Mouse (Mus musculus) heart, adult 9 months (tissue): ENCODE data around the gene Caap1.
A peak's percentile ranks its signal among the peaks of the same experiment; 100 is the strongest.

Experiments
- DNase-seq, 2 experiments: peaks; one replicate each; pipeline ENCODE4 v3.0.0; 2022; ENCODE audit warnings: low spot score in 2 of 2

Gene Caap1

DNA sequence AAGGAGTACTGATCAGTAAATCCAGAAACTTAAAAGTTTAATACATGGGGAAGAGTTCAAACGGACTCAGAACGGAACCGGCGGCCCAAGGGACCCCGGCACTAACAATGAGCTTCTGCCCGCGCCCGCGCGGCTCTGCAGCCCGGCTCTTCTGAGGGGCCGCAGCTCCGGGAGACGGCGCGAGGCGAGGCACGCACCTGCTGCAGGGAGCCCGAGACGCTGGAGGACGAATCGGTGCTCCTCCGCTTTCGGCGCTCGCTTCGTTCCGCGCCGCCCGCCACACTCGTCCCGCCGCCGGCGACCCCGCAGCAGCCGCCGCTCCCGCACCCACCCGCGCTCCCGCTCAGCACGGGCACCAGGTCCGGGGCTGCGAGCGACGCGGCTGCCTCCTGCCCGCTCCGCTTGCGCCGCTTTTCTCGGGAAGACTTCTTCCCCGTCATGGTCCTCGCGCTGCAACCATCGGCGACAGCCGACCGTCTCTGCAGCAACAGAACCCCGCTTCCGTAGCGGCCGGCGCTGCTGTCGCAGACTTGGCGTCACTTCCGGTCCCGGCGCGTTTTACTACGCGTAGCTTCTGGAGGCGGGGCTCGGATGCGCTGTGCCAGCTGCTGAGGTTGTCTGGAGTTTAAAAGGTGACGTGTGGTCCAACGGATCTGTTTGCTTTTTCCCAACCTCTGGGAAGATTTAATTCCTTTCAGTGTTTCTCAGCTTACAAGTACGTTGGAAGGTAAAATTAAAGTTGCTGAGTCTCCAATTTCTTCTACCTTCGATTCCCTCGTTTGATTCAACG is at the start of gene Caap1, which contains the start of gene Gm10306:
Gene Caap1, minus strand, starts transcription at position 532 of the 790 bp plus-strand sequence.
Gene Gm10306, plus strand, starts transcription at position 282 of the 790 bp plus-strand sequence.
- DNase-seq, result peak; percentile 81 to 87

DNA sequence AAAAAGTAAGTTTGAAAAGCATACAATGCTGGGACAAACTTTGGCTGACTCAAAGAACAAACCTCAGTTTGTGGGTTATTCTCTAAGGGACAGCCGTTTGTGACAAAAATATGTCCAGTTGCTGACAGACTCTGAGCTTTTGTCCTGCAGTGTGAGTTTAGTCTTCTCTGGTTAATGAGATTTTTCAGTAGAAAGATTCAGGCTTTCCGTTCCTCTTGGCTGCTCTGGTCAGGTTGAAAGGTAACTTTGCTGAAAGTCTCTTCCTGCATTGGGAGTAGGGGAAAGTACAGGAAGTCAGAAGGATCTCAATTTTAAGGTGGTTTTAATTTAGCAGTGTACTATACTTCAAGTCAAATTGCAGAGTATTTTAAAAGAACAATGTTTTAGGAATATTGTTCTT is 49.0 kb upstream of the Caap1 start:
- no peak for DNase-seq

DNA sequence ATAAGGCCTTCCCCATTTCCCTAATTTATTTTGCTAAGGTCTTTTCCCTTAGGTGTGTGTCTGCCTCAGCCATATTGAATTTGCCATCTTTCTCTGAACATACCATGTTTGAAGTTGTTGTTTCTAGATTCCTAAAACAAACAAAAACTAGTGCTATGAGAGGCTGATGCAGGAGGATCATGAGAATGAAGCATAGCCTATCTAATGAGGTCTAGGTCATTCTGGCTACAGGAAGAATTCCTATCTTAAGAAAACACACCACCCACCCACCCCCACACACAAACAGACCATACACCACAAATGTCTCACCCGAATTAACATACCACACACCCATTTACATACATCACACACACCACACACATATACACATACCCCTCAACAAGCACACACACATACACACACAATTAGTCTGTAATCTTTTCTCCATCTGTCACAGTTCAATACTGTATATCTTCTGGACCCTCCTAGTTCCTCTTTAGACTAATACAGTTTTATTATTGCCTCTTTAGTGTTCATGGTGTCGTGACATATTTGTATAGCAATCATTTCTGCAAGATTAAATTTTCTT is 47.9 kb upstream of the Caap1 start:
- no peak for DNase-seq

DNA sequence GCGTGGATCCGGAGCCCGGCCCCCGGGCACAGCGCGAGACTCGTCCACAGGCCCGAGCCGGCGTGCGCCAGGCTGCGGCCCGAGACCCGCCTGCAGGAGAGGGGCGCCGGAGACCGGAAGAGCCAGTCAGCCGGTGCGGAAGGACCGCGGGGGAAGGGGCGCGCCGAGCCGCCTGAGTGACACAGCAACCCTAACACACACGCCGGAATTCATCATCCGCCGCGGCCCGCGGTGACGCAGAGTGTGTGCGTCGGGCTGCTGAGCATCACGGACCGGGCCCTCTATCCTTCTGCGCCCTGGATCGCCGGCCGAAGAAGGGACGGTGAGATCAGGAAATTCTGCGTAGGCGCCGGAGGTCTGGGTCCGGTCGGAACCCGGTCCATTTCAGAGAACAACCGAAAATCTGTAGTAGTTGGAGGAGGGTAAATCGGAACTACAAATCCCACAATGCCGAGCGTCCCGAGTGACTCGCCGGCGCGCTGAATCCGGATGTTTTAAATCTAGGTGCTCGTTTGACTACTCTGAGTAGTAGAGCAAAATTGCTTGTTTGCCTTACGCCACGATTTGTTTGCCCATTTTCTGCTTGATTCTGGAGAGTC is 46.5 kb upstream of the Caap1 start, which contains the start of gene Plaa:
Gene Plaa, minus strand, starts transcription at position 214 of the 599 bp plus-strand sequence.
- peak; percentile 87 to 91 for DNase-seq

DNA sequence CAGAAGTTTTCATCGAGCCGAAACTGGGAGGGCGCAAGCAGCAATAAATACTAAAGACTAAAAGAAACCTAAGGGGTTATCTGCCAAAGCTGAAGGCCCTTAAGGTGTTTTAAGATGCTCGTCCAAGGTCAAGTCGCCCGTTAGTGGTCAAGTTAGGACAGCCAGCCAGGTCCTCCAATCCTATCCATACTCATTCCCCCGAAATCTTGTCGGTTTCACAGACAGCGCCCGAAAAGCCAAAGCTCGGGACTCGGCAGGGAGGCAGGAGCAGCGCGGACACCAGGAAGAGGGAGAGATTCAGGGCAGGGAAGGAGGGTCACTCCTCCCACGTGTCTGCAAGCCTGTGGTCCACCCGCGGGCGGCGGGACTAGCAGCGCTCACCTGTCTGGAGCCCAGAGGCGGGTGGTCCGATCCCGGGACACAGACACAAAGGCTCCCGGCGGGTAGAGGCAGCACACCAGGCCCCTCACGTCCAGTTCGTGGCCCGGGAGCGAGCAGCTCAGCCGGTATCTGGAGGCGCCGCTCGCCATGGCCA is 46.0 kb upstream of the Caap1 start:
- DNase-seq, result no peak

DNA sequence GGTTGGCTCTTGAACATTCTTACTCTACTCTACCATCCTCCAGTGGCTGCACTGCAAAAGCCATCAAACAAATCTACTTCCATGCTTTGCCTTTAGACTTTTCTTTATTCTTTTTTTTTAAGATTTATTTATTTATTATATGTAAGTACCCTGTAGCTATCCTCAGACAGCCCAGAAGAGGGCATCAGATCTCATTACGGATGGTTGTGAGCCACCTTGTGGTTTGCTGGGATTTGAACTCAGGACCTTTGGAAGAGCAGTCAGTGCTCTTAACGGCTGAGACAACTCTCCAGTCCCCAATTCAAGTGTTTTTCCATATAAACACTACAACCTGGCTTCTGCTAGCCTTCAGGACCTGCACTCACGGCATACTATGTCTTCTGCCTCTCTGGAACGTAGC is 44.8 kb upstream of the Caap1 start:
- DNase-seq, result no peak

DNA sequence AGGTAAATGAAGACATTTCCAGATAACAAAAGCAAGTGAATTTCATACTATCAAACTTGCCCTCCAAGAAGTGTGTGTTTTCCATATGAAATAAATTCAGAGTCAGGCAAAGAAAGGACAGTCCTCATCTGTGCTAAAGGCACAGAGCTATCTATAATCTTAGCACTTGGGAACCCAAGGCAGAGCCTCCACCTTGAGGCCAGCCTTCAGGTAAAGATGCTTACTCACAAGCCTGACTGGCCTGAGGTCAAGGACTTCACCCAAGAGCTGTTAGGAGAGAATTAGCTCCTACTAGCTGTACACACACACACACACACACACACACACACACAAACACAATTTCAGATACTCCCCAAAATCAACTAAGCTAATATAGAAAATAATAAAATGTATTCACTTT is 36.1 kb upstream of the Caap1 start:
- no peak for DNase-seq

DNA sequence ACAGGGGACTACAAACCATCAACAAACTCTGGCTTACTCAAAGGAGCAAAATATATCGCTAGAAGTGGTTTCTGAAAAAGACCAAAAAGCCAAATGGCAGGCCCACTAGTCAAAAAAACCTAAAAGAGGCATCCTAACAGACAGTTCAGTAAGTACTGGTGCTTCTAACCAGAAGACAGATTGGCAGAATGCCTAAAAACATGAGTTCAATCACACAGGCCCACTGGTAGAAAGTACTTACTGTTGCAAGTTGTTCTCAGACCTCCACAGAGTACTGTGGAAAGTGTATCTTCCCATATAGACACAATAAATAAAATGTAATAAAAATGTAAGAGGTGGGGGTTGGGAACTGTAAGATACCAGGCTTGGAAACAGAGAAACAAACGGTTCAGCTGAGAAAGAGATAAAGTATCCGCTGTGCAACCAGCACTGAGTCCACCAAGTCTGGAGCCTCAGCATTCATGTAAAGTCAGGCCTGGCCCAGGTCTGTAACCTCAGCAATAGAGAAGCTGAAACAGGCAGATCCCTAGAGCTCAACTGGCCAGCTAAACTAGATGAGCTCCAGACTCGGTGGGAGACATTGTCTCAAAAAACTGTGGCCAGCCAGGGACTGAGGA is 35.3 kb upstream of the Caap1 start:
- no peak for DNase-seq

DNA sequence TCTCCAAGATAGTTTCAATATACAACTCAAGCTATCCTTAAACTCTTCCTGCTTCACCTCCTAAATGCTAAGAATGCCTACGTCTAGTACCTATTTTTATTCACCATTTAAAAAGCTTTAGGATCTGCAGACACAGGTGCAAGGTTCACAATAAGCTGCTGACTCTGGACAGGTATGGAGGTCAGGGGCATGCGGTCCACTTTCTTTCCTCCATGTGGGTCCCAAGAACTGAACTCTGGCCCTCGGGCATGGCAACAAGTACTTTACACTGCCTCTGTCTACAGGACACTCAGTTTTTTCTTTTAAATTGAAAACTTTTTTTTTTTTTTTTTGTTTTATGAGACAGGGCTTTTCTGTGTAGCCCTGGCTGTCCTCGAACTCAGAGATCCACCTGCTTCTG is 16.1 kb upstream of the Caap1 start:
- no peak for DNase-seq

DNA sequence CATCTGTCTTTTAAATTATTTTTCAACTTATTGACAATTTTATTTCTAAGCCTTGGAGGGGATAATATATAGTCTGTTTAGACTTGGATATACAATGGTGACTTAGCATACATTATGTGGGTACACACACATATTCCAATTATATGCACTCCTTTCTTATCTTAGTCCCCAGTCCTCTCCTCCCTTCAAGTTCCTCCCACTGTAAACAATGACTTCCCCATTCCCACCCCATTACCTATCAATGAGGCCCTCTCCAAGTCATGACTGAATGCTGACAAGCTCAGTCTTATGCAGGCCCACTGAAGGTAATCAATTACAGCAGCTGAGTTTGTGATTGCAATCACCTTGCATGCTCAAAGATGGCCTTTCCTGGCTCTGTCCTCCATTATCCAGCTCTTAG is 7.7 kb upstream of the Caap1 start:
- no peak for DNase-seq

DNA sequence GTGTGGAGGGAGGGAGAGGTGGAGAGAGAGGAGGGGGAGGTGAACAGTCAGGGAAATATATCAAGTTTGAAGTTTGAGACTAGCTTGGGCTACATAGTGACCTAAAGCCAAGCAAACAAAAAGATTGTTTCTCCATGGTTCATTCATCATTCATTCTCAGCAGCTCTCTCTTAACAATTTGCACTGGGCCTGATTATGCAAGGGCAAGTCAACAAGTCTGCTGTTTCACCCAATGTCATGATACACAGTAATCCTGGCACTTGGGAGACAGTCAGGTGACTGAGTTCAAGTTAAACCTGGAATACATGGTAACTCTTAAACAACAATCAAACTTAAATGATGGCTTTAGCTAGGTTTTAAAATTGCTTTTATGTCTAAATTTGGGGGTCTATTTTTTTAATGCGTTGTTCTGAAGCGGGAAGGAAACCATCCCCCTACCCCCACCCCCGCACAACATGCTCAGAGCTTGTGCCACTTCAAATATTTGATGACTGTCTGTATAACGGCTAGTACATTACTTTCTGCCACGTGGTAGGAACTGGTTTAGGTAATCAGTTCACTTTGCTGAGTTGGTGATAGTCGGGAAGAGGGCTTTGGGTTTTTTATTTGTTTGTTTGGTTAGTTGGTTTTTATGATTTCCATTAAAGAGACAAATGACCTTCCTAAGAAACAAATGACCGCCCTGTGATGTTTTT is 5.5 kb upstream of the Caap1 start:
- DNase-seq, result no peak

DNA sequence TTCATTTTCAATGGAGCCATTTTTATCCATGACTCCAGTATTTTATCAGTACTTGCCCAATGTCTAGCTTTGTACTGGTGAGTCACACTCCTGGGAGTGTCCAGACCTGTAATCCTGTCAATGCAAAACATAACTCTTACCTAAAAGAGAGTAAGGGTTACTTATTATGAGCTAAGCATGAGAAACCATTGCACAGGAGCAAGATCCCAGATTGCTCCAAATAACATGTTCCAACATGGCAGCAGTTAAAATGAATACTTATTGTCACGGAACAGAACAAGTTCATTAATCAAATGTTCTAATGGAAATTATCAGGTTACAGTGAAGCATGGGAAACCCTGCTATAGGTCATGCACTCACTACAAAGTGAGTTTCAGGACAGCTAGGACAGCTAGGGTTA is 3.7 kb upstream of the Caap1 start:
- no peak for DNase-seq

DNA sequence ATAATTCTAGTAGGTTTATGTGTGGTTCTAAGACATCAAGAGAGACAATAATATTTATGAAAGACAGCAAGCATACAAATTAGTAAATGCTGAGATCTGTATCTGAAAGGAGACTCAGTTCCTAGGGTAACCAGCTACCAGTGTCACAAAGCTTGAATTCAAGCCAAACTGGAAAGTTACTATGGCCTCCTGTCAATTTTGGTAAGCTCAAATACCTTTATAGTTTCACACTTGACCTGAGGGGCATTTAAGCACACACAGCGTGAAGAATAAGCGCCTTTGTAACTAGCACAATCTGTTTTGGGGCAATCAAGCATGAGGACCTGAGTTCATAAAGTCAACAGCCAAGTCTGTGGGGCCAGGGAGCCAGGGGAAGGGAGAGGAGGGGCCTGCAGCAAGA is 2.7 kb upstream of the Caap1 start:
- no peak for DNase-seq

DNA sequence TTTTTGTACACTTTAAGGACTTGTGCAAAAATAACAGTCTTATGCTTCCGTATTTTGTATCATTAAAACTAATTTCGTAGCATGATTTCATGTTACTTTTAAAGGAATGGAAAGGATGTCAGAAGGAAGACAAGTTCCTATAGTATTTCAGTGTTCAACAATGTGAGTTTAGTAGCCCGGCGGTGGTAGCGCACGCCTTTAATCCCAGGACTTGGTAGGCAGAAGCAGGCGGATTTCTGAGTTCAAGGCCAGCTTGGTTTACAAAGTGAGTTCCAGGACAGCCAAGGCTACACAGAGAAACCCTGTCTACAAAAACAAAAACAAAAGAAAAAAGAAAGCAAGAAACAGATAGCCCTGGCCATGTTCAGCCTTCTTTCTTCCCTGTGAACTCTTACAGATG is 549 bp upstream of the Caap1 start:
- DNase-seq, result no peak

DNA sequence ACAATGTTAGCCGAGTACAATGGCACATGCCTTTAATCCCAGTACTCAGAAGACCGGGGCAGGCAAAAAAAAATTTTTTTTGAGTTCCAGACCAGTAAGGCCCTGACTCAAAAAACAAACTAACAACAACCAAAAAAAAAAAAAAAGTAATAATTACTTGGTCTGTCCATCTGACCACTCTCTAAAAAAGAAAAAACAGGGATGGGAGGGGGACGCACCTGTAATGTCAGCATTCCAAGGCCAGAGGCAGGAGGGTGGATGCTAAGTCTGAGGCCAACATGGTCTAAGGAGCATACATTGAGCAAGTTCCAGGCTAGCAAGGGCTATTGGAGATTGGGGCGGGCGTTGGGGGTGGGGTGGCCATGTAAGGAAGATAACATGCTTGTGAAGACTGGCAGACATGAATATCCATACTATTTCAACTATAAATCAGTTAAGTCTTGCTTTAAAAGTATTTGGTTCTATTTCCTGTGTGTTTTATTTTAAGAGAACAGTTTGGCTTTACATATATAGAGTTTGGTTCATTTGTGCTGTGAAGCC is 1.6 kb downstream of the Caap1 start:
- DNase-seq, result no peak

DNA sequence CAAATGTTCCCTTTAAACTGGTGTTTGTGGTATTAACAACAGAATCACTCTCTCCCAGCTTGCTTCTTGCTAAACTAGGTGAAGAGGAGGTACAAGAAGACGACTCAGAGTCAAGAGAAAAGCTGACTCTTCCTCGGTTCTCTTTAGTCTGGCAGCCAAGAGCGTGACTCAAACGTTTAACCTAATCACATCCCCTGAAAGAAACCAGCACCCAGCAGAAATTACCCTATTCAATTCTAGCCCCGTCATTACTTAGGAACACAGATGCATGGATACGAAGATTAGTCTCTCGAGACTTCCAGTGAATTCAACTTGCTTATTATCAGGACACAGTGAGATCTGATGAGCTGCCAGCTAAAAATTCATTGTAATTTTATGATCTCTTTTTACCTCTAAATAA is 12.3 kb downstream of the Caap1 start:
- no peak for DNase-seq

DNA sequence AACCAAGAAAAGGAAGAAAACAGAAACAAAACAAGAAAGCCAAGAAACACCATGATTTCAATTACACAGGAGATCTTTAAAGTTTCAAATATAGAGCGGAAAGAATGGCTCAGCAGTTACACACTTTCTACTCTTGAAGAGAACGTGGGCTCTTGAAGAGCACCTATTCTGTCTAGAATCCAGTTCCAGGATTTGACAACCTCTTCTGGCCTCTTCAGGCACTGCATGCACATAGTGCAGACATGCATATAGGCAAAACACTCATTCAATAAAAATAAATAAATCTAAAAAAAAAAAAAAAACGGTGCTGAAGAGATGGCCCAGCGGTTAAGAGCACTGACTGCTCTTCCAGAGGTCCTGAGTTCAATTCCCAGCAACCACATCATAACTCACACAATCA is 13.6 kb downstream of the Caap1 start:
- DNase-seq, result no peak

DNA sequence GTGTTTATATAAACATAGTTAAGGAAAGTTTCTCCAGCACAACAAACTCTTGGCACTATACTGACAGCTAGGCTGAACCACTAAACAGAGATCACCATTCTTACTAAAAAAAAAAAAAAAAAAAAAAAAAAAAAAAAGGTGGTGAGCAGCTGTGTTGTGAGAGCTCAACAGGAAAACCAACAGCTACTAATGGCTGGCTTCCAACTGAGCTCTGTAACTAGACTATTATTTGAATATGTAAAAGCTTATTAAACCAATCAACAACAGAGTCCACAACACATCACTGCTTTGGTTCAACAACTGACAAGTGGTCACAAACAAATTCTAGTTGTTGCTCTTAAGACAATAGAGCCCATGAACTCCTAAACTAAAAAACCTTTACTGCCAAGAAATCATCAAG is 23.4 kb downstream of the Caap1 start:
- DNase-seq, result no peak

DNA sequence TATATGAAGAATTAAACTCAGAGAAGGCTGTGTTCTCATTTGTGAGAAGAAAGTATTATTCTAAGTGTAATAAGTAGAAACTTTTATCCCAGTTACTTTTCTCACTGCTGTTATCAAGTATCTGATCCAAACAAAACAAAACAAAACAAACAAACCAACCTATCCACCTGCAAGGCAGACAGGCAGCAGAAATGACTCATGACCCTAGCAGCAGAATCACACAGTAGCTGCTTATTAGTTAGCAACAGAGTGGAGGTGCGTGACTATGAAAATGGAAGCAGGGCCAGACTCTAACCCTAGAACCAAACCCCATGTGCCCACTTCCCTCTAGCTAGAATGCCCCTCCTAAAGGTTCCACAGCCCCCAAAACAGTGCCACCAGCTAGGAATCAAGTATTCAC is 27.1 kb downstream of the Caap1 start:
- DNase-seq, result no peak

DNA sequence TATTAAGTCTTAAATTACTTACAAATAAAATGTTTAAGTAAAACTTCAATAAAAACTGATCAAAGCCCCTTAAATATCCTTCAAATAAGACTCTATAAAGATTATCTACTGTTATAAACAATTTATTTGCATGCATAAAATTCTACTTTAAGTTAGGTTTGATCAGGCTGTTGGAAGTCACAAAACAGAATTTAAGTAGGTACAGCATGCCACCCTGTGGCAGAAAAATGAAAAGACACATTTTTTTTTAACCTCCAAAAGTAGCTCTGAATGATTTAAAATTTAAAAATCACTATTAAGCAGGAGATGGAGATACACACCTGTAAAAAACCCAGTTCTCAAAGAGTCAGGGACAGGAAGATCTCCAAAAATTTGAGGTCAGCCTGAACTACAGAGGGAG is 33.3 kb downstream of the Caap1 start:
- no peak for DNase-seq

DNA sequence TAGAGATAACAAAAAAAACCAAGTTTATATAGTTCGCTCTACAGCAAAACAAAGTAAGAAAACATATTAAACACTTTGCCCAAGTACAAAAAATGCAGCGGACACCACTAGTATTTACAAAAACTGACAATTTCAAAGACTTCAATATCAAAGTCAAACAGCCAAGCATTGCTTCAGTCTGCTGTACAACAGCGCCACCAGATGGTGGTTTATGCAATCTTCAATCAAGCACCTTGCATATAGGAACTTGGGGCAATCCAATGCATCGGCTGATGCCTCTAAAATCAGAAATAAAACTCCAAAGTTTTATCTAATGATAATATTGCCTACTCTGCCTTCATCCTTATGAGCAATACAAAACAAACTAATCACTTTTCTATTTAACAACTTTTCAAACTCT is 39.0 kb downstream of the Caap1 start:
- no peak for DNase-seq

DNA sequence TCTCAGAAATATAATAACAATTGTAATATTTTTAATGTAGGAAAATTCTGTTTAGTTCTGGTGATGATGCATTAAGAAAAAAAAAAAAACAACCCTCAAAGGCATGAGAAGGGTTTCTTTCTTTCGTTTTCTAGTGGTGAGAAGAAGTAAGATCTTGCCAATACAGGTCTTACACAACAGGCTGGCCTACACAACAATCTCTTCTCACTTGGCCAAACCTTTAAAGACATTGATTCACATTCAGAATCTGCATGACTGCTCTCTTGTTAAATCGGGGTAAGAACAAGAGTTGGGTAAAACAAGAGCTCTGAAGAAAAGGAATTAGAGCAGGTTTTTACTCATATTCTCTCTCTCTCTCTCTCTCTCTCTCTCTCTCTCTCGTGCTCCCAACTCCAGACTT is 41.2 kb downstream of the Caap1 start:
- no peak for DNase-seq
